Mouse (Mus musculus): ENCODE results near the gene Myl6.
"Not testable (repeated sequence)": the region's sequence is repeated elsewhere in the genome, so short reads cannot be mapped to it uniquely, and the experiment has no call there.

Myl6 gene

GRCm38 (mm10) chr10:128509831-128510230, 15.9 kb upstream of the Myl6 start:
- DNase-seq (ENCODE audit: low spot score): no peak

- DNase-seq (ENCODE audit: low spot score): no peak
Observed at GRCm38 (mm10) chr10:128509203-128509602, 15.3 kb upstream of the Myl6 start.

GRCm38 (mm10) chr10:128508260-128508659, 14.3 kb upstream of the Myl6 start:
- no peak for DNase-seq (ENCODE audit: low spot score)

GRCm38 (mm10) chr10:128505974-128506373, 12.0 kb upstream of the Myl6 start:
- DNase-seq (ENCODE audit: low spot score): no peak

GRCm38 (mm10) chr10:128505371-128505667, 11.4 kb upstream of the Myl6 start:
- DNase-seq (ENCODE audit: low spot score): not testable (repeated sequence)

GRCm38 (mm10) chr10:128504641-128505370, 10.9 kb upstream of the Myl6 start:
- DNase-seq (ENCODE audit: low spot score): no peak

GRCm38 (mm10) chr10:128504012-128504411, 10.1 kb upstream of the Myl6 start:
- no peak for DNase-seq (ENCODE audit: low spot score)

- no peak for DNase-seq (ENCODE audit: low spot score)
Observed at GRCm38 (mm10) chr10:128503532-128503931, 9.6 kb upstream of the Myl6 start.

- DNase-seq (ENCODE audit: low spot score): no peak
Observed at GRCm38 (mm10) chr10:128502341-128502740, 8.4 kb upstream of the Myl6 start.

- DNase-seq (ENCODE audit: low spot score): peak; percentile 55
Observed at GRCm38 (mm10) chr10:128499116-128499671, 5.2 kb upstream of the Myl6 start.

GRCm38 (mm10) chr10:128498590-128498989, 4.6 kb upstream of the Myl6 start, which contains the start of gene Myl6b:
Gene Myl6b, minus strand, starts transcription at chr10:128498685.
- DNase-seq (ENCODE audit: low spot score): peak; percentile 87

GRCm38 (mm10) chr10:128497134-128497737, 3.3 kb upstream of the Myl6 start:
- no peak for DNase-seq (ENCODE audit: low spot score)

- DNase-seq (ENCODE audit: low spot score): no peak
Observed at GRCm38 (mm10) chr10:128496509-128497077, 2.6 kb upstream of the Myl6 start.

GRCm38 (mm10) chr10:128495903-128496302, 2.0 kb upstream of the Myl6 start:
- no peak for DNase-seq (ENCODE audit: low spot score)

- no peak for DNase-seq (ENCODE audit: low spot score)
Observed at GRCm38 (mm10) chr10:128495270-128495669, 1.3 kb upstream of the Myl6 start.

GRCm38 (mm10) chr10:128494667-128495245, 811 bp upstream of the Myl6 start:
- no peak for DNase-seq (ENCODE audit: low spot score)

- DNase-seq (ENCODE audit: low spot score): no peak
Observed at GRCm38 (mm10) chr10:128493319-128493694, 638 bp downstream of the Myl6 start.

GRCm38 (mm10) chr10:128492633-128493311, 1.2 kb downstream of the Myl6 start:
- no peak for DNase-seq (ENCODE audit: low spot score)

- not testable (repeated sequence) for DNase-seq (ENCODE audit: low spot score)
Observed at GRCm38 (mm10) chr10:128492051-128492450, 1.9 kb downstream of the Myl6 start.

GRCm38 (mm10) chr10:128491495-128491894, 2.5 kb downstream of the Myl6 start:
- no peak for DNase-seq (ENCODE audit: low spot score)

- no peak for DNase-seq (ENCODE audit: low spot score)
Observed at GRCm38 (mm10) chr10:128490912-128491311, 3.0 kb downstream of the Myl6 start.

- DNase-seq (ENCODE audit: low spot score): no peak
Observed at GRCm38 (mm10) chr10:128490232-128490631, 3.7 kb downstream of the Myl6 start.

All from urinary bladder, postnatal 25 days (tissue).